Mouse (Mus musculus) hematopoietic stem cell, adult 5-6 weeks (primary cell): ENCODE data around the gene Prrc2a. TPM values are rescaled to one million over a fixed set of nuclear protein-coding genes. Genes with fewer than 3 reads are reported as not detected.

Source experiments
- ATAC-seq, 2 experiments: fragments of 125-278 bp in 1 of 2; replicated peaks in 1 of 2; 2 replicates each; pipeline ENCODE4 v1.8.0; 2016 to 2017; ENCODE audit warnings: inconsistent platforms in 2 of 2, mild to moderate bottlenecking in 2 of 2, moderate number of reproducible peaks in 2 of 2, low read depth in 1 of 2, moderate TSS enrichment in 1 of 2; ENCODE audit not compliant: low FRiP score in 2 of 2, poor library complexity in 2 of 2, severe bottlenecking in 2 of 2, insufficient read depth in 1 of 2, low TSS enrichment in 1 of 2
- total RNA-seq: library from RNA; stranded (forward); fragments of 172-1452, 232-1000 nt; gene quantifications from 2 replicates; pipeline ENCODE4 v1.2.3, GENCODE M21; 2017

Gene Prrc2a
- total RNA-seq, 1 experiment from 2014 or later = 65.9 TPM

- ATAC-seq = no peak
Measured at GRCm38 (mm10) chr17:35153077-35153476, 11.6 kb downstream of the Prrc2a start.

- ATAC-seq = no peak
Measured at GRCm38 (mm10) chr17:35152121-35152520, 12.6 kb downstream of the Prrc2a start.

DNA sequence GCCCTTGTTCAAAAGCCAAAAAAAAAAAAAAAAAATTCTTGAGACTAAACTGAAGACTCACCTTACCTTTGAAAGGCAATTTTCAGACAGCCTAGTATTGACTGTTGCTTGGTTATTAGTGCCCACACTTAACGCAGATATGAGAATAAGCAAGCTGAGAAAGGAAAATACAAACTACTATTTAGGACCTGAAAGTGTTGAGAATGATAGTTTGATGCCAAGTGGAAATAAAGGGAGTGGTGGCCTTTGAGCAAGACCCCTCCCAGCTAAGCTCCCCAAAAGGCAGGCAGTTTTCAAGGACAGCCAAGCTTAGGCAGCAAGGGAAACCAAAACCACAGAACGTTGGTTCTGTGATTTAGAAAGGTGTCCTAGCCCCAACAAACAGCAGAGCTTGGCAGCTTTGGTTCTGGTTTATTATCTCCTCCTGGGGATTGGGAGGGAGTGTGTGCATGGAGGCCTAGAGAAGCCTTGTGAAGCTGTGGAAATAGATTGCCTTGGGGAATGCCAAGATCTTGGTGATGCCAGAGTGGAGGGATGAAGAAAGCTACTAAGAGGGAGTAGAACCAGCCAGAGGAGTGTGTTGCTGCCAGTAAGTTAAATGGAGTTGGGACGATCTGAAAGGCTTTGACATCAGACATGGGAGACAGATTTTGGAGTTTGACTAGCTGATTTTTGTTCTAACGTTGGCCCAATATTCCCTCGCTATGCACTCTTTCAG lies 16.6 kb downstream of the Prrc2a start:
- ATAC-seq = no peak

- ATAC-seq = no peak
Measured at GRCm38 (mm10) chr17:35147348-35147747, 17.3 kb downstream of the Prrc2a start.

DNA sequence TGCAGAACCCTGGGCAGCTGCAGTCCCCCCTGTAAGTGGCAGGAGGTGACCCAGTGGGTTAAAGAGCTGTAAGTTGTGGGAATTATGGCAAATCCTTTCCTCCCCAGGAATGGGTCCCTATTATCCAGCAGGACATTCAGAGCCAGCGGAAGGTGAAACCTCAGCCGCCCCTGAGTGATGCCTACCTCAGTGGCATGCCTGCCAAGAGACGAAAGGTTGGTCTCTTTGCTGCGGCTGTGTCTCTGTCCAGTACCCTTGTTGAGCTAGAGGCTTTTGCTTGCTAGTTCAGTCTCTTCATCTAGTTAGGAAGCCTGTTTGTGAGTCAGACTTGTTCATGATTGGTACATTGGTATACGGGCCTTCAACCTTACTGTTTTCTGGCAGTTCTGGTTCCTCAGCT lies 18.6 kb downstream of the Prrc2a start:
- ATAC-seq = no peak

- no peak for ATAC-seq
Measured at GRCm38 (mm10) chr17:35141971-35142370, 22.7 kb downstream of the Prrc2a start.

DNA sequence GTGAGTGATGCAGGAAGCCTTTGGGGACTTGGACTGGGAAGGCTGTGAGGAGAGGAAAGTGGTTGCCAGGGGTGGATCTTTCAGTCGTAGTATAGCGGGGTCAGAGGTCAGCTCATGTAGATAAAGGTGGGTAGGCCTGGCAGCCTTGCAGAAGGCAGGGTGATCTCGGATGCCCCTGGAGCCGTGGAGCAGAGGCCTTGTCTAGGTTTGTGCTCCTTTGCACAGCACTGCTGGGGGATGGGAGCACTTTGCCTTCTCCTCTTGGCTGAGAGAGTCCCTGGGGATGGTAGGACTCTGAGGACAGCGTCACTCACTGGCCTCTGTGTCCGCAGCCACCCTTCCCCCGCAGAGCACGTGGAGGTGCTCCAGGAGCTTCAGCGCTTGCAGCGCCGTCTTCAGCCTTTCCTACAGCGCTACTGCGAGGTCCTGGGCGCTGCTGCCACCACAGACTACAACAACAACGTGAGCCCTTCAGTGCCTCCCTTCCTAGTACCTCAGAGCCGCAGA lies 24.2 kb downstream of the Prrc2a start:
- ATAC-seq = no peak

- no peak for ATAC-seq
Measured at GRCm38 (mm10) chr17:35139269-35139668, 25.4 kb downstream of the Prrc2a start.

- peak; percentile 39 to 68; a peak in 3 of 4 replicates for ATAC-seq
Measured at GRCm38 (mm10) chr17:35135591-35136320, 28.9 kb downstream of the Prrc2a start.

DNA sequence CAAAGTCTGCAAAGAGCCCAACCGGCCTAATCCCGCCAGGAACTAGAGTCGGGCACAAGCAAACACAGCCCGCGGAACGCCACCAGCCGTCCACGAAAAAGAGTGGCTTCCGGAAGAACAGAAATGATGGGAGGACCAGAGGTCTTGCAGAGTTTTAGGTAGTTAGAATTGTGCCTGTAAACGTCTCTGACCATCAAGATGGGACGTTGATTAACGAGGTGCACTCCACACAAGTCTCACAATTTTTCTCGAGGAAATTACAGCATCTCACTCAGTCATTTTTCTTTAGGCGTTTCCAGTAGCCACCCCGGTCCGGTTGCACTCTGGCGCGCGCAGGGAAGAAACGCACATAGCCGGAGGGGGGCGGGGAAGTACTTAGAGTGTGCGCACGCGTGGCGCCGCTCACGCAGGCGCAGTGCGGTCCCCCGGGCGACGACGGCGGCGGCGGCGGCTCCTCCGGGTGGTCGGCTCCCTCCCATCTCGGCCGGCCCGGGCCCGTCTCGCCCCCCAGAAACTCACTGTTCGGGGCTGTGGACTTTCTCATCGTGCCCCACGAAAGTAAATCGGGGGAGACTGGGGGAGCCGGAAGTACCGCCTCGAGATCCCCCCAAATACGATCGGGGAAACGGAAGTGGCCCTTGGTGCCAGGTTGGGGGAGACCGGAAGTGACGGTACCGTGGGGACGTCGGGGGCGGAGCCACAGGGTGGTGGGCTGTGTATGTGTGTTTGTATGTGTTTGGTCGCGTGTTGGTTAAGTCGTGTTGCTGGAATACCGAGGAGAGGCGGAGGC lies 29.7 kb downstream of the Prrc2a start, which contains the start of gene Bag6:
Bag6 (plus strand) TSS at position 378 of the 790 bp plus-strand sequence.
- peak; percentile 74 to 85 for ATAC-seq

DNA sequence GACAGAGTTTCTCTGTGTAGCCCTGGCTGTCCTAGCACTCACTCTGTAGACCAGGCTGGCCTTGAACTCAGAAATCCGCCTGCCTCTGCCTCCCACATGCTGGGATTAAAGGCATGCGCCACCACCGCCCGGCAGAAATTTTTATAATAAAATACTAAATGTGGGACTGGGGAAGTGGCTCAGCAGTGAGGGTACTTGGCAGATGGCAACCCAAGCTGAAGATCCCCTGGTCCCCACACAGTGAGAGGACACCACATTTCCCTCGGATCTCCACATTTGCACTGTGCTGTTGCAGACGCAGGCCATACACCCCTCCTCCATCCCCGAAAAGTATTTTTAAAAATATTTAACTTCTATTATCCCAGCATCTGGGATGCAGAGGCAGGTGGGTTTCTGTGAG lies 31.2 kb downstream of the Prrc2a start:
- no peak for ATAC-seq

DNA sequence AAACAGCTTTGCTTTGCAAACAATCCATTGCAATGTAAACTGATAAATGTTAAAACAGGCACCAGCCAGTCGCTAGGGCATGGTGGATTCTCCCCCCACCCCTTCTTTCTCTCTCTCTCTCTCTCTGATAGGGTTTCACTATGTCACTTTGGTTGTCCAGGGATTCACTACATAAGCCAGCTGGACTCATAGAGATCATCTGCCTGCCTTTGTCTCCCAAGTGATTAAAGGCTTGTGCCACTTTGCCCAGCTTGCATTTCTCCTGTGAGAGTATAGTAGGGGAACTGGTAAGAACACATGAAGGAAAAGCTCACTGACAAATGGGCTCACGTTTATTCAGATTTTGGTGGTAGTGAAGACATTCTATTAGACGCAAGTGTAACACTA lies 32.5 kb downstream of the Prrc2a start:
- no peak for ATAC-seq

- no peak for ATAC-seq
Measured at GRCm38 (mm10) chr17:35131500-35132173, 33.1 kb downstream of the Prrc2a start, which contains the start of gene Apom. TSS of gene Apom (minus strand) at chr17:35132050.

DNA sequence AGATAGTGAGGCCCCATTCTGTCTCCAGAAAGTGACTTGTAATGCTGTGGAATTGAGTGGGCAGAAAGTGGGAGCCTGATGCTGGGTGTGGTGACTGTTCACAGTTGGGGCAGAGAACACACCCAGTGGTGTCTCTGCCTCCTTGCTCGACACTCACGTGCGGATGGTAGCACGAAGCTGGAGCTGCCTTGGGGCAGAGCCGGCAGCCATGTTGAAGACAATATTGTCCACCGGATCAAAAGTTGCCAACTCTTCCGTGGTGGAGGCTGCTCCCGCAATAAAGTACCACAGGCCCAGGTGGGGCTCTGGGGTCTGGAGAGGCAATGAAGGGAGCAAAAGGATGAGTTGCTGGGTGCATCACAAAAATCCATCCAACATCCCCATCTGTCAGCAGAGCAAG lies 33.7 kb downstream of the Prrc2a start:
- ATAC-seq = no peak

- ATAC-seq = no peak
Measured at GRCm38 (mm10) chr17:35128996-35129395, 35.7 kb downstream of the Prrc2a start.

DNA sequence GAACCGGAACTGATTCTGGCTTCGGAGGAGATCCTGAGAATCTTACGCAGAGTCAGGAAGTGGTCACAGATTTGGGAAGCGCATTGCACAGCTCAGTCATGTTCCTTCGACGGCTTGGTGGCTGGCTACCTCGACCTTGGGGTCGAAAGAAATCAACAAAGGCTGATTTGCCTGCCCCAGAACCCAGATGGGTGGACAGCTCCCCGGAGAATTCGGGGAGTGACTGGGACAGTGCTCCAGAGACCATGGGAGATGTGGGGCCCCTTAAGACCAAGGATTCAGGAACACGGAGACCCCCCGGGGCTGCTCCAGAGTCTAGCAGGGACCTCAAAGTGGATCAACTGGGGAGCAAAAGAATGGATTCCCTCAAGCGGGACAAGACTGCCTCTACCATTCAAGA lies 37.7 kb downstream of the Prrc2a start:
- no peak for ATAC-seq

- peak; percentile 15 to 43; a peak in 2 of 4 replicates for ATAC-seq
Measured at GRCm38 (mm10) chr17:35126206-35126611, 38.5 kb downstream of the Prrc2a start, which contains the start of gene D17H6S53E. TSS of gene D17H6S53E (plus strand) at chr17:35126373.
